Mouse (Mus musculus): ENCODE results near the gene Ptges3l.
"Not testable (repeated sequence)": the region's sequence is repeated elsewhere in the genome, so short reads cannot be mapped to it uniquely, and the experiment has no call there.

The Ptges3l gene

GRCm38 (mm10) chr11:101424925-101425813 lies at the start of gene Ptges3l, which contains the start of gene Rundc1:
Gene Ptges3l, minus strand, starts transcription at chr11:101425333.
Gene Rundc1, plus strand, starts transcription at chr11:101425085.
- DNase-seq (ENCODE audit: low spot score), result peak; percentile 97

DNA sequence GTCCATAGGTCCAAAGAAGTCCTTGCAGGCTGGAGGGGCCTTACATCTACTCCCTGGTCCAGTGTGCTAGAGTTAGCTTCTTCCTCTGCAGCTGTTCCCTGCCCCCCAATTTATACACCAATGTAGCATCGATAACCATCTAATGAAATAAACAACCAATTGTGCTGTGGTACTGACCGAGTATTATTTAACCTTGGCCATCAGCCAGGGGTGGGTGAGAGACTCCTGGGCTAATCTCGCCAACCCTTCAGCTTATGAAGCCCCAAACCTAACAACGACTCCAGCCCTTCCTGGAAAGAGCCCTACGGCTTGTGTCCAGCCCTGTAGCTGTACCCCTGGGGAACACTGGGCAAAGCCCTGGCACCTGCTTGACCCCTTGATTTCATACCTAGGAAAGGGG lies 49.2 kb upstream of the Ptges3l start:
- no peak for DNase-seq (ENCODE audit: low spot score)

GRCm38 (mm10) chr11:101473686-101474085 lies 48.6 kb upstream of the Ptges3l start:
- DNase-seq (ENCODE audit: low spot score), result not testable (repeated sequence)

- no peak for DNase-seq (ENCODE audit: low spot score)
Measured at GRCm38 (mm10) chr11:101472336-101472735, 47.2 kb upstream of the Ptges3l start.

GRCm38 (mm10) chr11:101471926-101472325 lies 46.8 kb upstream of the Ptges3l start:
- DNase-seq (ENCODE audit: low spot score), result no peak

DNA sequence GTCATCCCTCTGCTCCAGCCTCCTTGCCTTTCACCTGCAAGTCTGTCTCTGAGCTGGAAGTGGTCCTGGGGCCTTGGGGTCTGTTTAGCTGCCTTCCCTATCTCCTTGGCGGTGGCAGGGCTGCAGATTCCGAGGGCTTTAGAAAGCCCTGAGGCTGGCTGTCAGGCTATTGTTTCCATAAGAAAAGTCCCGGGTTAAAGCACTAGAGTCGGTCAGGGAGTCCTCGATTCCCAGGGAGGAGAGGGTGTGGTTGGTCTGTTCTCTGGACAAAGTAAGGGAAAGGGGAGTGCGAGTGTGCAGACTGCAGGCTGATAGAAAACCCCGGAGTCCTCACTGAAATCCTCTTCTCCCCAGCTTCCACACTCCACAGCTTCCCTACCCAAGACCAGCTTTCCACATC lies 45.1 kb upstream of the Ptges3l start:
- no peak for DNase-seq (ENCODE audit: low spot score)

- DNase-seq (ENCODE audit: low spot score), result no peak
Measured at GRCm38 (mm10) chr11:101469155-101469554, 44.0 kb upstream of the Ptges3l start.

DNA sequence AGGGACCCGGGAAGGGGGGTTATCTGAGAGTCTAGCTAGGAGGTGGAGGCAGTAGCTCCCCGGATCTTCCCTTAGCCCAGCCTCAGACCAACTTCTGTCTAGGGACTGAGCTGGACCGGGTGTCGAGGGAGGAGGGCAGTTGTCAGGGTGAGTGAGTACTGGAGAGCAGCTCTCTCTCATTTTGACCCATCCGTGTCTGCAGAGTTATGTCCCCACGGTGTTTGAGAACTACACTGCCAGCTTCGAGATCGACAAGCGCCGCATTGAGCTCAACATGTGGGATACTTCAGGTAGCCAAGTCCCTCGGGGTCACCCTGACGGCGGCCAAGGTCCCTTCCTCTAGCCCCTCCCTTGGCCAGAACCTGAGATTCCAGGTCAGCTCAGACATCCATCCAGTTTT lies 43.6 kb upstream of the Ptges3l start:
- DNase-seq (ENCODE audit: low spot score), result no peak

DNA sequence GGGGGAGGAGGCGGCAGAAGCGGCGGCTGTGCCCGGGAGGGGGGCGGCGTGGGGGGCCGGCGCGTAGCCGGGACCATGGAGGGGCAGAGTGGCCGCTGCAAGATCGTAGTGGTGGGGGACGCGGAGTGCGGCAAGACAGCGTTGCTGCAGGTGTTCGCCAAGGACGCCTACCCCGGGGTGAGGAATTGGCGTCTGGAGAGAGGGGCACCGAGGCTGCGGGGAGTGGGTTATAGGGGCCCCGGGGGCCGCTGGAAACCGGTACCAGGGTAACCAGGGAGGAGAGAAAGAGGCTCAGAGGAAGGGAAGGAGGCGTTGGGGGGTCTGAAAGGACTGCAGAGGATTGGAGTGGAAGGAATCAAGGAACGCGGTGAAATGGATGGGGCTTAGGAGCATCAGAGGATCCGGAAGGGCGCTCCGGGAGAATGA lies 43.1 kb upstream of the Ptges3l start:
- DNase-seq (ENCODE audit: low spot score), result no peak

- peak; percentile 79 for DNase-seq (ENCODE audit: low spot score)
Measured at GRCm38 (mm10) chr11:101467477-101468262, 42.5 kb upstream of the Ptges3l start.

GRCm38 (mm10) chr11:101466552-101466950 lies 41.4 kb upstream of the Ptges3l start:
- DNase-seq (ENCODE audit: low spot score), result not testable (repeated sequence)

DNA sequence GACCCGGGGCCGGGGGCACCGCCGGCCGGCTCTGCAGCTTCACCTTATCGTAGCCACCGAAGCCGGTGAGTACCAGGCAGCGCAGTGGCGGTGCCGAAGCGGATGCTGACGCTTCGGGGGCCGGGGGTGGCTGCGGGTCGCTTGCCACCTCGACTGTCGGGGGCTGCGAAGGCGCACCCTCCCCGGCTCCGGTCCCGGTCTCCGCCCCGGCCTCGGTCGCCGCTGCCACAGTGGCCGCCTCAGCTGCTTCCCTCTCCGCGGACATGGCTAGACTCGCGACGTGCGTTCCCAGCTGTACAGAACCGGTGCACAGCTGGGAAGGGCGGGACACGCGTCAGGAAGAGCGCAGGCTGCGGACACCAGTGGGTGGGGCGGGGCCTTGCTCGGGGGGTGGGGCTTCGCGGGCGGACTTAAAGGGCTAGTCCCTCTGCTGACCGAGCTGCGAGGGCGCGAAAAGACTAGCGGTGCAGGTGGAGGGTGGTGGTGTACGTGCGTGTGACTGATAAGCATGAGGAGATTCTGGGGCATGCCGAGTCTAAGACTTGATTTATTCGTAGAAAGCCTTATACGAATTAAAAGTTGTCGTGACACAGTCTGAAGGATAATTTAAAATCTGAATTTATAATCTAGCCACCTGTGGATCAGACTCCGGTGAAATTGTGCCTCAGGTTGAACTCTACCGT lies 40.9 kb upstream of the Ptges3l start, which contains the start of gene Vat1:
Gene Vat1 (minus strand): TSS at position 362 of the 683 bp plus-strand sequence.
- DNase-seq (ENCODE audit: low spot score), result peak; percentile 80

- DNase-seq (ENCODE audit: low spot score), result peak; percentile 75
Measured at GRCm38 (mm10) chr11:101465101-101465868, 40.2 kb upstream of the Ptges3l start.

GRCm38 (mm10) chr11:101464211-101465100 lies 39.3 kb upstream of the Ptges3l start, which contains the start of gene Rnd2:
Gene Rnd2, plus strand, starts transcription at chr11:101464999.
- DNase-seq (ENCODE audit: low spot score), result no peak

- peak; percentile 3 for DNase-seq (ENCODE audit: low spot score)
Measured at GRCm38 (mm10) chr11:101462583-101463440, 37.7 kb upstream of the Ptges3l start.

DNA sequence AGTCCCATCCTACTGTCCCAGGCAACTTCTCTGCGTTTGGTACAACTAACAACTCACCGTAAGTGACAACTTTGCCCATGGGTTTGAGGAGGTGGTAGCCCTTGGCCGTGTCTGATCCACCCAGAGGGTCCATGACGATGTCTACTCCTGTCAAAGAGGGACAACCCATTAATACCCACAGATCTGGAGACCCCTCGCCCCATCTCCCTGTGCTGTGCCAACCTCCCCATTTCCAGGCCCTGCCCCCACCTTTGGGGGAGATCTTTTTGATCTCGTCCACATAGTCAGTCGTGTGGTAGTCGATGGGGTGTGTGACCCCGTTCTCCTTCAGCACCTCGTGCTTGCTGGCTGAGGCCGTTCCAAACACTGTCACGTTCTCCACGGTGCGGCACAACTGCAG lies 37.0 kb upstream of the Ptges3l start:
- peak; percentile 6 for DNase-seq (ENCODE audit: low spot score)

DNA sequence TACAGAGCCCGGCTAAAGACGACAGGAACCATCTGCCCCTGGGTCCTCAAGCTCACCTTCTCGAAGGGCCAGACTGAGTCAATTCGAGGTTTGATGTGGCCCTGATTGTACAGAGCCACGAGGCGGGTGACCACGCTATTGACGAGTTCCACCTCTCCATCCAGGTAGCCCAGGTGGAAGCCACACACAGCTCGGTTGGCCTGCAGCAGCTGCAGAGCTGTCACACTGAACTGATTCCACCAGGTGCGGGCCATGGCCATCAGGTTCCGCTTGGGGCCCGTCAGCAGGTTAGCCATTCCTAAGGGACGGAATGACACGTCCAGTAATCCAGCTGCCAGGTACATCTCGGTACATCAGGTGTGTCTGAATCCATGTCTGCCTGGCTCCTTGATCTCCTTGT lies 35.2 kb upstream of the Ptges3l start:
- DNase-seq (ENCODE audit: low spot score), result no peak

GRCm38 (mm10) chr11:101459716-101460115 lies 34.6 kb upstream of the Ptges3l start:
- DNase-seq (ENCODE audit: low spot score), result no peak

- no peak for DNase-seq (ENCODE audit: low spot score)
Measured at GRCm38 (mm10) chr11:101458217-101458616, 33.1 kb upstream of the Ptges3l start.

Data from testis, postnatal 14 days (tissue).